Comparison of ENCODE assay signal across 17 mouse cellular contexts in genomic region chr15:11610043-11610670, GRCm38 (mm10).
"Had no signal": no experiment of that assay in that cellular context is flagged by ENCODE, and none has a peak within 500 bp of the region (broad histone marks: within the 10 kb centered on the region; RNA-seq: fewer than 3 reads in every experiment).

No protein-coding gene starts in this region.

- ATAC-seq: intestine, postnatal 0 days; liver, embryonic 12.5 days had no signal

- H3K27ac ChIP-seq: kidney, postnatal 0 days; layer of hippocampus, adult 2 months; limb, embryonic 10.5 days; limb, embryonic 13.5 days; liver, embryonic 12.5 days; liver, embryonic 15.5 days had no signal

- H3K4me2 ChIP-seq: limb, embryonic 13.5 days; liver, embryonic 12.5 days; liver, embryonic 15.5 days had no signal

- DNase-seq: kidney, adult 2 months; kidney, postnatal 25 days; layer of hippocampus, adult 9-11 months; lung, adult 2 months; lung, postnatal 36 days; midbrain, embryonic 14.5 days; retina, postnatal 1 day; thymus, adult 18-20 months; thymus, postnatal 36 days had no signal

- H3K36me3 ChIP-seq: limb, embryonic 10.5 days; limb, embryonic 13.5 days; liver, embryonic 12.5 days; liver, embryonic 15.5 days had no signal

- H3K4me1 ChIP-seq: limb, embryonic 10.5 days; liver, embryonic 12.5 days; liver, embryonic 15.5 days; megakaryocyte, embryonic 14.5 days had no signal

- H3K4me3 ChIP-seq: layer of hippocampus, adult 2 months; limb, embryonic 10.5 days; limb, embryonic 13.5 days; liver, embryonic 12.5 days; liver, embryonic 15.5 days; megakaryocyte, embryonic 14.5 days had no signal

- H3K9ac ChIP-seq: limb, embryonic 13.5 days; liver, embryonic 12.5 days; liver, embryonic 15.5 days had no signal

- H3K27me3 ChIP-seq: limb, embryonic 13.5 days; liver, embryonic 12.5 days; liver, embryonic 15.5 days; megakaryocyte, embryonic 14.5 days had no signal

- H3K9me3 ChIP-seq: limb, embryonic 10.5 days; limb, embryonic 13.5 days; liver, embryonic 12.5 days; liver, embryonic 15.5 days; megakaryocyte, embryonic 14.5 days had no signal
